Mouse (Mus musculus) inflammation-experienced regulatory T-cells, adult 6 months (primary cell): ENCODE results near the gene Map4k4. TPM values are rescaled to one million over a fixed set of nuclear protein-coding genes. Genes with fewer than 3 reads are reported as not detected.

Source experiments
- ATAC-seq: one replicate; pipeline ENCODE4 v1.8.0; 2017
- polyA plus RNA-seq, 3 experiments: library from polyadenylated mRNA; unstranded; fragments of 100-300 nt; shearing (Covaris generic); gene quantifications; one replicate each; pipeline ENCODE4 v1.2.1; 2017

Map4k4 gene
- polyA plus RNA-seq, 3 experiments from 2014 or later, result 16.0 to 44.7 (median 36.6) TPM

DNA sequence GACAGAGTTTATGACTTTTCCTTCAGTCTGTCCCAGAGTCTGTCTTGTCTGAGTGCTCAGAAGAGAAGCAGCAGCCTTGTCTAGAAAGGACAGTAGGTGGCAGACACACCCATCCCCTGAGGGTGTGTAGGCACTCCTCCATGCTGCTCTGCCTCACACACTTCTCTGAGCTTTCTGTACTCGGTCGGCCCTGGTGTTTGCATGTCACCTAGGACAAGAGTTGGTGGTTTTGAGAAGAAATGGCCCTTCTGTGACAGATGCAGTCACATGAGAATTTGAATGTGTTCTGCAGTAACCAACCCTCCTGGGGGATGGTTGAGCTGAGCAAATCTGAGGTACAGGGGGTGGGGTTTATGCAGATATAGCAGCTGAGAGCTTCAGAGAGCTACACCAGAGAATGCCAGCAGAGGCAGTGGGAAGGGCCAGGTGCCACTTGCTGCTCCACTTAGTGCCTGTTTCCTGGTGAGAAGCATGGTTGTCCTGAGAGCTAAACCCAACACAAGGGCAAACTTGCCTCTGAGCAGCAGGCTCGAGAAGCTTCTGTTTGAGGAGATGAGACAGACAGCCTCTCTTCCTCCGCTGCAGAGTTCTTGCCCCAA is 101.5 kb downstream of the Map4k4 start:
- ATAC-seq, result peak; percentile 60

DNA sequence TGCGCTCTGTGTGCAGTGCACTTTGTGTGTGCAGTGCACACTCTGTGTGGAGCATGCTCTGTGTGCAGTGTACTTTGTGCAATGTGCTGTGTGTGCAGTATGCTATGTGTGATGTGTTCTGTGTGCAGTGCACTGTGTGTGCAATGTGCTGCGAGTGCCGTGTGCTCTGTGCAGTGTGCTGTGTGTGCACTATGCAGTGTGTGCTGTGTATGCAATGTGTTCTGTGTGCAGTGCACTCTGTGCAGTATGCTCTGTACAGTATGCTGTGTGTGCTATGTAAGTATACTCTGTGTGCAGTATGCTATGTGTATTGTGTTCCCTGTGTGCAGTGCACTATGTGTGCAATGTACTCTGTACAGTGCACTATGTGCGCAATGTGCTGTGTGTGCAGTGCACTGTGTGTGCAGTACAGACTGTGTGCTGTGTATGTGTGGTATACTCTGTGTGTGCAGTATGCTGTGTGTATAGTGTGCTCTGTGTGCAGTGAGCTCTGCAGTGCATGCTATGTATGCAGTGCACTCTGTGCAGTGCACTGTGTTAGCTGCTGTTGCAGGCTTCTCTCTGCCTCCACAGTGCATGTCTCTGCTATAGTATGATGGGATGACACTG is 105.4 kb downstream of the Map4k4 start:
- no peak for ATAC-seq

DNA sequence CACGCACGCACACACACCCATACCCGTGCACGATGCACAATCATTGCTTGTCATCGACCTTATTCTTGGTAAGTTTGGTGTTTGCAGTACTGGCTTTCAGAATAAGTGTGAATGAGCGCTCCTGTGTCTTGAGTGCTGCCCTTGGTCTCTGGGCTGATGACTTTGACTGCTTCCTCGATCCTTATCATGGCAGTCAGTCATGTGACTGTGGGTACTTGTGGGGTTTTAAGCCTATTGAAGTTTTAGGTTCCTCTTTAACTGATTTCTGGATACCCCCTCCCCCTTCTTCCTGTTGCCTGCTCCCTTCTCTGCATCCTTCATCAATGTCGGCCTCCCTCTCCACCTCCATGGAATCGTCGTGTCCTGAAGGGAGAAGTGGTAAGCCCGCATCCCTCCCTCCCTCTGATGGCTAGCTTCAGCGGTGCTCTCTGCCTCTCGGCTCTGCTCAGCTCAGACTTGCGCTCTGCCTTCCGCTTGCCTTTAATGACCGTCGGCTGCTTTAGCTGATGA is 107.3 kb downstream of the Map4k4 start:
- ATAC-seq, result peak; percentile 64

DNA sequence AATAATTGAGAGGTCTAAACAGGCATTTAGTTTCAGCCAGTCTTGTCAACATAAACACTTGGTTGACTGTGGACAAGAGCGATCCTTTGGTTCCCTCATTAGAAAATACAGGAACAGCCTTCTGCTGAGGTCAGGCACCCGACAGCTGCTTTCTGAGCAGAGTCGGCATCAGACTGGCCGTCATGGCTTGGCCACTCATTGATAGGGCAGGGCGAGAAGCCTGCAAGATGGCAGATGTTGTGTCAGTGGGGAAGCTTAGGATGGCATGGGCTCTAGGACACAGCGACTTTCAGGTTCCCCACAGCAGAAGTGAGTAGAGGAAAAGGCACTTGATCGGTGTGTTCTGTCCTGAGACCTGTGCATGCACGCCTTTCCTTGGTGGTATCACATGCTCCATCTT is 112.0 kb downstream of the Map4k4 start:
- ATAC-seq, result no peak

DNA sequence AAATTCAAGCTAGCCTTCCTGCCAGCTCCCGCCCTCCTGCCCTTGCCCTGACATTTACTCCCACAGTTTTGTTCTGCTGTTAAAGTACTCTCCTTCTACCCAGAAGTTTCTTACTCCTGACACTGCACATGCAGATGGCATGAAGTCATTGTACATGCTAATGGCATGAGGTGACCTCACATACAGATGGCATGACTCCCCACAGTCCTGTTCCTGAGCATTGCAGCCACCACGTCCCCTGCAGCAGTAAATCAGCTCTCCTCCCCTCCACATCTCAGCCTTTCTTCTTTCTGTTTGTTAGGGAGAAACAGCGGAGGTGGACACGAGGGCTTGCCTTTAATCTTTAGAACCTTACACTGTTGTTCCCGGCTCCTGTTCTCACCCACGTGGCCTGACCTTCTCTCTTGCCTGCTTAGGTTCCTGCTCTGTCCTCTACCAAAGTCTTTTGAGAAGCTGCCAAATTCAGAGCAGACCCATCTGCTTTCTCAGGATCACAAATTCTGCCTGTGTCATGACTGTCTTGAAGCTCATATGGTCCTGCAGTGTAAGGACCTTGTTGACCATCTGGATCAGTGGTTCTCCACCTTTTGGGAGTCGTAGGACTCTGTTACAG is 114.5 kb downstream of the Map4k4 start:
- no peak for ATAC-seq

DNA sequence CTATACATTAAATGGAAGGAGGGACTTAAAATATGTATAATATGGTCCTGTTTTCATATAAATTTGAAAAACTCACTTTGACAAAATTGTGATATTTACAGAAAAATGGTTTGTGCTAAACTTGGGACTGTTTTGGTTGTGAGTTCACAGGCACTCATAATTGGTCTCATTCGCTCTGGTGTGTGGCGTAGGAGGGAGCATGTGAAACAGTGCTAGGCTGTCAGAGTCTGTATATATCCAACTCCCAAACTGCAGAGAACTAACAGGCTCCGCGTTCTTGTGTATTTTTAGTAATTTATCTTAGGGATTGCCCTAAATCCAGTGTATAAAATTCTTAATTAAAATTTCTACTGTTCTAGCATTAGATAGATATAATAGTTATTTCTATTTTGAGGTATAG is 120.9 kb downstream of the Map4k4 start:
- no peak for ATAC-seq

DNA sequence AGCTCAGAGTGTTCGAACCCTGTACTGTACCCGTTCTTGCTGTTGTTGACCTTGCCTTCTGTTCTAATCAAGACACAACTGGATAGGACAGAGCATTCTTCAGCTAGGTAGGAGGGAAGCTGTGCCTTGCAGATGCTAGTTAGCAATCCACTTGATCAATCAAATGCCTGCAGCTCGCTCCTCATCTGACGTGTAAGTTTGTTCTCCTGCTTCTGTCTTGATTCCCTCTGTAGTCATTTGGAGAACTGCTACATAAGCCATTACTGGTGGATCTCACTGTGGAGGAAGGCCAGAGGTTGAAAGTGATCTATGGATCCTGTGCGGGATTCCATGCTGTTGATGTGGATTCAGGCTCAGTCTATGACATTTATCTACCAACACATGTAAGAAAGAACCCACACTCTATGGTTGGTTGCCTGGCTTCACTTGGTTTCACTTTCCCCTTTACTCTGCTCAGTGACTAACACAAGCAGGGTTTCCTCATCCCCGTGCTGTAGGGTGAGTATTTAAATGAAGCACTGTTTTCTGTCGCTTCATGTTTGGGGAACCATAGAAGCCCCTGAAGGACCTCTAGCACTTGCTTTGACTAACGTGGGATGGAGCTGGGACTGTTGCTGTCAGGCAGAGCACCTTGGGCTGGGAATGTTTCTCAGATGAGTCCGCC is 121.9 kb downstream of the Map4k4 start:
- ATAC-seq, result peak; percentile 89

DNA sequence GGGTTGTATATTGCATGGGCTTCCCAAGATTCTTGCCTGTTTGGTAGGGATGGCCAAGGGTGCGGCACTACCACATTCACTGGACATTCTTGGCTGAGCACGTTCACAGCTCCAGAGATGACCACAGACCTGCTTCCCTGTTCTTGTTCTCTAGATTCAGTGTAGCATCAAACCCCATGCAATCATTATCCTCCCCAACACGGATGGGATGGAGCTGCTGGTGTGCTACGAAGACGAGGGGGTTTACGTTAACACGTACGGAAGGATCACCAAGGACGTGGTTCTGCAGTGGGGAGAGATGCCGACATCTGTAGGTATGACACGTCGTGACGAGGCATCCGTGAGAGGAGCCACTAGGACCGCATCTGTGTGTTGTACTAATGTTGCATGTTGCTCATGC is 122.5 kb downstream of the Map4k4 start:
- ATAC-seq, result no peak

DNA sequence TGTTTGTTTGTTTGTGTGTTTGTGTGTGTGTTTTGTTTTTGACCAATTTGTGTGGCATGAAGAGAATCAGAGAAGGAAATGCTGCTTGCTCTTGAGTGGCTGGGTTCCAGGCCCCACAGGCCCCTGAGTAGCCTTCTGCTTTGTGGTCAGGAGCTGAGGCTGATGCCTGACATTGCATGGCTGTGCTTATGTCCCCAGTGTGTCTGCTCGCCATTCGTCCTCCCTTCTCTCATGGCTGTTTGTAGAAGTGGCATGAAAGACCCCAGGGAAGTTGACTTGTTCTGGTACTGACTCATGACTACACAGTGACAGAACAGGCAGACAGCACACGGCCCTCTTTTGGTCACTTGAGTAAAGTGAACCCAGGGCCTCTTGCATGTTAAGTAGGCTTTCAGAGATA is 123.0 kb downstream of the Map4k4 start:
- no peak for ATAC-seq

DNA sequence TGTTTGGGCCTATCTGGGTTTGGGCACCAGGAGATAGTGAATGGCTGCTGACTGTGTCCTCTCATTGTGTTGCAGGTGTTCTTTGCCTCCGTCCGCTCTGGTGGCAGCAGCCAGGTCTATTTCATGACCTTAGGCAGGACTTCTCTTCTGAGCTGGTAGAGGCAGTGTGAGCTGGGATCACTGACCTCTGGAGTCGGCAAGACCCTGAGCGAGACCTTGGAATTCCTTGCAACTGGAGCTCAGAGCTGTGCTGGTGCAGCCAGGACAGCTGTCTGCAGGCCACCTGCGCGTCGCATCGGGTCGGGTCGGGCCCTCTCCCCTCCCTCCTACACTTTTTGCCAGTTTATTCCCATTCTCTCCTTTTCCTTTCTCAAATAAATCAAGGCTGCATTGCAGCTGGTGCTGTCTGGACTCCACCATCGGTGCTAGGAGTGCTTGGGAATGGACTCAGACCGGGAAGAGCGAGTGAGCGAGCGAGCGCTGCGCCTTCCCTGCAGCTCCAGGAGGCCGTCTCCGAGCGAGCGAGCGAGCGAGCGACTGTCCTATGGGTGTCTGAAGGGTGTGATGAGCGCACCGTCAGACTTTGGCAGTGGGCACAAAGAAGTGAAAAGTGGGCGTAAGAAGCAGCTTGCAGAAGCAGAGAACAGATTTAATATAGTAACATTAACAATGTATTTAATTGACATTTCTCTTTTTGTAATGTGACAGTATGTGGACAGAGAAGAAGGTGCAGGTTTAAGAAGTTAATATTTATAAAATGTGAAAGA is 124.0 kb downstream of the Map4k4 start:
- no peak for ATAC-seq

DNA sequence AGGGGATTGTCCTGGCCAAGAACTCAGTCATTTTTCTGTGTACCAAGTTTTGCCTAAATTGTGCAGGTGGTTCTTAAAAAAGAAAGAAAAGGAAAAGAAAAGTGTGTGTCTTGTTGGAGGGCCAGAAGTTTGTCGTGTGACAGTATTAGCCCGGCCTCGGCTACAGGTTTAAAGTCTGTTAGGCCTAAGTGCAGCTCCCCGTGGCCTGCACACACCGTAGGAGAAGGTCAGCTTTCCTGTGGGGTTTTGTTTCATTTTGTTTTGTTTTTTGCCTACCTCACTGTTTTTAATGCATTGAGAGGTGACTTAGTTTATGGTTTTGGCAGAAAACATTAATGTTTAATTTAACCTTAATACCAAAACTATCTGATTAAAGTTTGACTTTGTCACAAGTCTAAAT is 124.7 kb downstream of the Map4k4 start:
- no peak for ATAC-seq

DNA sequence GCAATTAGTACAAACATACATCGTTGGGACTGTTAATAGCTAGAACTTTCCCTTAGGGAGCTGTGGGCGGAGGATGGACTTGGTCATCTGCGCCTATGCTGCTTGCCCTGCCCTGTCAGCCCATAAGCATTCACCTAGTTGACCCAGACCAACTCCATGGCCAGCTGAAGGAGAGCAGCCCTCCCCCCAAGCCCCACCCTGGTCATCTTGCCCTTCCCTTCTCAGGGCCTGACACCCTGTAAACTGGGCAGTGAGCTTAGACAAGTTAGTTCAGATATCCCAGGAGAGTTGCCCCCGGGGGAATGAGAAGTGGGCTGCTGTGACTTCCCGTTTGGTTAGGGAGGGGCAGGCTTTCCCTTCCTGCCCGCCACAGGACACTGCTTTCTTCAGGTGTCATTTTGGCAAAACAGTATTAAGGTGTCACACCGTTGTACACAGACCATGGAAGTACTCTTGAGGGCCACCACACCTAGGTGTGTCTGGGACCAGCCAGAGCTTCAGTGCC is 126.5 kb downstream of the Map4k4 start:
- no peak for ATAC-seq

DNA sequence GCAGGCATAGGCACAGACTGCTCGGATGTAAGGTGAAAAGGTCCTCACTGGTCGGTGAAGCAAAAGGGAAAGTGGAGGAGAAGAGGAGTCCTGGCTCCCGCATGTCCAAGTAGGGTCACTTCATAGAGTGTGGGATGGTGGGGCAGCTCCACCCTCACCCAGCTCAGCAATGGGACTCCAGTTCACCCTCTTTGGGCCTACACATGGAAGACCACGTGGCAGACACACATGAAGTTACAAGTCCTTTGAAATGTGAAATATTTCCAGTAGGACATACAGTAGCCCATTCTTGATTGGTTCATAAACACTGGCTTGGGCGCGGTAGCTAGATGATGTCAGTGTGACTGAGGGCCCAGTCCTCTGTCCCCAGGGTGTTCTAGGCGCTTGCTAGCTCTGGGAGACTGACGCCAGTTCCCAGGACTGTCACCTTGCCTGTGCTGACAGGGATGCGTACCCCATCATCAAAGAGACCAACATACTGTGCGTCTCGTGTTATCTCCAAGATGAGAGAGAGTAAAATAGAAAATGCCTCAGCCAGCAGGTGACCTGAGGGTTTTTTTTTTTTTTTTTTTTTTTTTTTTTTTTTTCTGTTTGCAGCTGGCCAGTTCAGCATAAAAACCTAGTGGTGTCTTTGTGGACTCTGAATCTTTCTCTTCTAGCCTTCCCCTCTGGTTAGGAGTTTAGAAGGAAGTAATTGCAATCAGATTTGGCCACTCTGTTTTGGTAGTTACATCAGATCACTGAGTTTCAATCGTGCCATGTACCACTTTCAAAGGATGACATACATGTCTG is 127.7 kb downstream of the Map4k4 start:
- ATAC-seq, result no peak

DNA sequence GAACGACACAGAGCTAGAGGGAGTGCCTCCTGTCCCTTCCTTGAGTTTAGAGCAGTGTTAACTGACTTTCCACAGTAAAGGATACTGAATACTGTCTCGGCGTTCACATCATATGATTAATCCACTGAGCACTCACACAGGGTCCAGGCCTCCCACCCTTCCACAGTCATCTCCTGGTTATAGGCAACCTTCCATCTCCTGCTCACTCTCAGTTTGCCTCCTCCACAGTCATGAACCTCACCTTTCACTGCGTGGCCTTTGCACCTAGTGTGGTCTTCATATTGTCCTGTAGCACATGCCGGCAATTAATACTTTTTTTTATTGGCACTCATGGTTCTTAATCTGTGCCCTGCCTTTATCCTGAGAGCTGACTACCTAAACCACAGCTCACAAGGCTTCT is 128.9 kb downstream of the Map4k4 start:
- no peak for ATAC-seq

DNA sequence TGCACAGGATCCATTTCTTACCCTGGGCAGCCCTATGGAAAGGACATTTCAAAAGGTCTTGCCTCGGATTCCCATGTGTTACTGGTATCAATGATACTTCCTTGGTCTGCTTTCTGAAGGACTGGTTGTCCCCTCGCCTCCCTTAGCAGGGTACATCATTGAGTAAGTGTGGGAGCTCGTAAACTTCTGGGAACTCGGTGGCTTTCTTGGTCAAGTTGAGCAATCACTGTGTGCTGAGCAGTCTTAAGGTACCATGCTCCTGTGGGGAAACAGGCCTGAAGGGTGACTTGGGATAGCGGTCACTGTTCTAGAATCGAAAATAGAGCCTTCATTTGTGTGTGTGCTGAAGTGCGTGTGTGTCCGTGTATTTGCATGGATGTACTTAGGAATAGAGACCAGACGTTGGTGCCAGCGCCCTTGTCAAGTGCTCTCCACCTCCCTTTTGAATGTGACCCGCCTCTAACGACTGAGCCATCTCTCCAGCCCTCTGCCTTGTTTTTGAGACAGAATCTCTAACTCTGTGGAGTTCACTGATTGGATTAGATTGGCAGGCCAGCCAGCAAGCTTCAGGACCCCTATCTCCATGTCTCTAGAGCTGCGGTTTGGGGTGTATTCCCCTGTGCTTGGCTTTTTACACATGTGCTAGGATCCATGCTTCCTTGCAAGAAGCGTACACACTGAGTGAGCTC is 129.7 kb downstream of the Map4k4 start:
- ATAC-seq, result no peak

DNA sequence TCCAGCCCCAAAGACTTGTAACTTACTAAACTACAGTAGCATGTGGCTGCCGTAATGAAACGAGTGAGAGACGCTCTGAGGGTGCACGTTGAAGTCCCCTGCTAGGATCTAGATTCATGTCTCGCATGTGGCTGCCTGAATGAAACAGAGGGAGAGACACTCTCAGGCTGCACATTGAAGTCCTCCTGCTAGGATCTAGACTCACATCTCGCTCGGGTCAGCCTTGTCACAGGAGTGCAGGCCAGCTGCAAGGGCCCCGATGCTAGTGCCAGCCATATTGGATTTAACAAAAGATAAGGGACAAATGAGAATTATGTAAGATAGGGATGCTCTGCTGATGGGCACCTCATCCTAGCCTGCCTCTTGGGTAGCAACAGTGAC is 130.3 kb downstream of the Map4k4 start:
- no peak for ATAC-seq

DNA sequence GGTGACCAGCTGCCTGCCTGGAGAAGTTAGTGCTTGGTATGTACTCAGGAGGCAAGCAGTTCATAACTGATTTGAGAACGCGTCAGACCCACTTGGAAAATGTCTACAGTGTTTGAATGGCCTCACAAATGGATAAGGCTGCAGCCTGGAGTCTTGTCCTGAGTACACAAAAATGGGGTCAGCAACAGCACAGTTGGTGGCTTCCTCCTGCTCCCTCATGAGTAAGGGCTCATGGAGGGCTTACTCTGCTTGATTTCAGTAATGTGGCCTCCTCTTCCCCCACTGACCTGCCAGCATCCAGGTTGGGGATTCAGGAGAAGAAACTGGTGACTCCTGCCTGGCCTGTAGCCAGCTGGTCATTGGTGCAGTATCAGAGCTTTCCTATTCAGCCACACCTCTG is 130.9 kb downstream of the Map4k4 start:
- no peak for ATAC-seq

DNA sequence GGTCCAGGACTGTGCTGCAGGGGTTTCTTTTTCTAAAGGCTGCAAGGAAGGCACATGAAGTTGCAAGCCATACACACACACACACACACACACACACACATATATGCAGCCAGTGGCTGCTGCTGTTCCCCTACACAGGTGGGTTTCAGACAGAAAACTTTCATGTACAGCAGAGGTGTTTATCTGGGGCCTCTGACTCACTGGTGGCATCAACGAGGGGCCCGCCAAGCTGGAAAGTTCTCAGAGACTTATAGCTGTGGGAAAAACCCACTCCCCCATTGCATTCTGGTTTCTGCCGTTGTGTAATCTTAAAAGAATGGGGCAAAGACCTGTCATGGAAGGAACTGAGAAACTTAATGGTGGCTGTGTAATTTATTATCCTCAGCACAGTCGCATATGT is 132.6 kb downstream of the Map4k4 start:
- peak; percentile 71 for ATAC-seq

DNA sequence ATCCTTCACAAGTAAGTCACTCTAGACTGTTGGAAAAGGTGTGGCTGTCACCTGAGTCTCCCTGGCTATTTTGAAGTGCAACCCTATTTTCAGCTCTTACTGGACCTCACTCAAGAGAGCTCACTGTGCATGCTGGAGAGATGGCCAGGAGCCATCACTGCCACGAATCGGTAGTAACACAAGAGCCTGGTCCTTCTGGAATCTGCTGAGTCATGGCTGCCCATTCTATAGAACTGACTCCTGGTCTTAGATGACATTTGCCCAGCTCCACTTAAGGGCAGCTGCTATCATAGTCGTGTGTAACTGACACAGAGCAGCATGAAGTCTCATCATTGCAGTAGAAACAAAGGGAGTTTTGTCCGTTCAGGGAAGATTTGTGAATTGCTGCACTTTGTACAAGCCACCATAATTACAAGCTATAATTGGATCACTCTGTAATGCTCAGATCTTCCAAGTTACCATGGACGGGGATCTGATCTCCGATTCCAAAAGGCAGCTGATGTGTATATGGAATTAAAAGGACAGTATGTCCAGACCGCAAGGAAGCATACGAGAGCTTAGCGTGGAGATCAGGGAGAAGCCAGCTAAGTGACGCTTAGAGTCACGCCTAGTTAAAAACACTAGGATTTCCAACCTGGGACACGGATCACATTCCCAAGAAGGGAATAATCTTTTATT is 133.2 kb downstream of the Map4k4 start:
- ATAC-seq, result no peak

DNA sequence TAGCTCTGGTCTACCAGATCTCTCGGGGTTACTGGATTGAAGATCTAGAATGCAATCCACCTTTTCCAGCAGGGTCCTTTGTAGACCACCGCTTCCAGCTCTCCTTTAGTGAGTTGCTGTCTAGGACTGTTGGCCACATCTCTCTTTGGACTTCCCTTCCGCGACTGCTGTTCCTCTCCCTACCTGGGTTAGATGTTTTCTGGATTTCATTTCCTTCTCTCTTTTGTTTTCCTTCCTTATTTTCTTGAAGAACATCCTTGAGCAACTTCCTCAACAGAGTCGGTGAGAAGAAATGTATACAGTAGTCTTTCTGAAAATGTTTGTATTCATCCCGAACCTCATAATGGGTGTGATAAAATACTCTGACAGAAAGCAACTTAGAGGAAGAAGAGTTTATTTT is 137.1 kb downstream of the Map4k4 start:
- ATAC-seq, result no peak

DNA sequence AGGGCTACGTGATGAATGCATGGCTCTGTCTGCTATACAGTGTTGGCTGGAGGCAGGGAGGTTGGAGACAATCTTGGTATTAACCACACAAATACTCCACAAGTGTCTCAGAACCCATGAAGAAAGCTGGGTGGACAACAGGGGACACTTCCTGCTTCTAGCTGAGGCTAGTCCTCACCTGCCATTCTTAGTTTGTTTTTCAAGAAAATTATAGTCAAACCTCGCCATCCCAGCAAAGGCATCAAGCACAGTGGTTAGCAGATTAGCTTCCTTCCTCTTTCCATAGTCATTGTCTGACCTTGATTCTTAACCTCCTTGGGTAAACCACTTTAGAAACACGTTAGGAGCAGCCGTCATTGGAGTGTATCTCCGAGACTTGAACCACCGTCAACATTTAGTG is 145.0 kb downstream of the Map4k4 start:
- ATAC-seq, result no peak
